Mouse (Mus musculus) 3134 (cell line): ENCODE results near the gene Wdr4.

Source experiments
- DNase-seq: peaks from one replicate; pipeline ENCODE4 v3.0.0-alpha.2; 2011; ENCODE audit warnings: low spot score; ENCODE audit not compliant: insufficient read length; ENCODE audit errors: extremely low read depth

Wdr4 gene

DNA sequence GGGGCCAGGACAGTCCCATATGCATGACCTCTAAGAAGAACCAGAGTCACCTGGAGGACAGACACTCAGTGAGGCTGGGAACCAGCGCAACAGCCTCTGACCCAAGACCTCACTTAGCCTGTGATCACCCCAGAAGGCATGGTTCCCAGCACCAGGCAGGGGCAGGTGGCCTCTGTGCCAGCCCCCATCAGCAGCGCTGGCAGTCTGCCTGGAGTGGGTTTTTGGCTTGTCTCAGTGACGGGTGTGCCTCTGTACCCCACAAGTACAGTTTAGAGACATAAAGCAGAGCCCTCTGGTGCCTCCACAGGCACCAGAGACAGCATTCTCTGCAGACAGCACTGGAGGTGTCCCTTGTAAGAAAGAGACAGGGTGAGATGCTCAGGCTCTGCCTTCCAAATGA, 69.6 kb downstream of the Wdr4 start:
- DNase-seq = no peak

DNA sequence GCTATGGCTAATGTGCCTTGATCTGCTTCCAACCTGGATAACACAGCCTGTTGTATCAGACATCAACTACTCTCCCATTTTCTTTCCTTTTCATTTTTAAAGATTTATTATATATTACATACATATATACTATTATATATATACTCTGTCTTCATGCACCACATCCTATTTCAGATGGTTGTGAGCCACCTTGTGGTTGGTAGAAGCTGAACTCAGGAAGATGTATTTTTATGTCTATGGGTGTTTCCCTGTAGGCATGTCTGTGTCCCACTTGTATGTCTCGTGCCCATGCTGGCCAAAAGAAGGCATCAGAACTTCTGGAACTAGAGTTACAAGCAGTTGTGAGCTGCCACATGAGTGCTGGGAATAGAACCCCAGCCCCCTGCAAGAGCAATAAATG, 71.3 kb downstream of the Wdr4 start:
- no peak for DNase-seq

DNA sequence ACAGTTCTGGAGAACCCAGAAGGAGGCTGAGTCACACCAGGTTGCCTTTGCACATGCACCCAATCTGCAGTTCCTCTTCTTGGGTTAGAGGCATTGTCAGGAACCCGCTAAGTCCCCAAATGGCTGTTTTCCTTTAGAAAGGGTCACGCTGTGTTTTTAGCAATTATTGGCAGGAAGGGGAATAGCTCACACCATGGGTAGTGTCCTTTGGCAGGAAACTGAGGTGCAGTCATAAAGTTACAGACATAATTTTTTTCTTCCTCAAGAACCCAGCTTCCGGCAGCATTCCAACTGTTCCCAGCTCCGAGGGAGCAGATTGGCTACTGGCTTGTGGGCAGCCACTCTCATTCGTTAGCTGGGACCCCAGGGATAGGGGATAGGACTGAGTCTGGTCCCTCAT, 72.0 kb downstream of the Wdr4 start:
- DNase-seq = no peak

DNA sequence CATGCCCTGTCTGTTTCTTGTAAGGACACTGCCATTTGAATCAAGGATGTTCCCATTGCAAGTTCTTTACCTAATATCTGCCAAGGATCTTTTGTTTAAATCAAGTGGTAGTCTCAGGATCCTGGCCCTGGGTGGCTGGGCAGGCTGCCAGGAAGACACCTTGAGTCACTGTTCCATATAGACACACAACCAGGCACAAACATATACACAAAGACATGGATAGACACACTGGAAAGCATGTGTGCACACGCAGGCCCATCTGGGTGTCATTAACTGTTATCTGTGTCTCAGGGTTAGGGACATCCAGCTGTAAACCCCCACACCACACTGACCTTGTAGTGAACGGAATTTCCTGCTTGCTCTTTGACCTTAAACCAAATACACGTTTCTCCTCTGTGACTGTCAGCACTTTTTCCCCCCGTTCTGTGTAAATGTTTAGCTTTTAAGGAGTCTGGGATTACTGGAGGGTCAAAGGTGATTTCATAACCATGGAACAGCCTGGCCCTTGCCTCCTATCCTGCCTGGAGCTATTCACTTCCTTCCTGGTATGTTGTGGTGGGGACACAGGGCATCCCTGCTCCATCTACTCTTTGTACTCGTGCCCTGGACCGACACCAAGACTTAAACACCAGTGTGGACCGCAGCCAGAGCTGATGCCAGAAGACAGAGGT, 74.6 kb downstream of the Wdr4 start:
- DNase-seq = no peak
